Mouse (Mus musculus): ENCODE measurements around the gene Orai1. TPM values are rescaled to one million over a fixed set of nuclear protein-coding genes. Genes with fewer than 3 reads are reported as not detected.
A peak's percentile ranks its signal among the peaks of the same experiment; 100 is the strongest.
"Not testable (repeated sequence)": the region's sequence is repeated elsewhere in the genome, so short reads cannot be mapped to it uniquely, and the experiment has no call there.

The Orai1 gene
- polyA plus RNA-seq, 1 experiment from 2014 or later: 14.3 TPM

GRCm38 (mm10) chr5:123061402-123061749, 46.5 kb downstream of the Orai1 start:
- H3K36me3 ChIP-seq; H3K4me3 ChIP-seq; H3K9ac ChIP-seq; H3K4me2 ChIP-seq; H3K27me3 ChIP-seq; H3K4me1 ChIP-seq (replicated peaks); ATAC-seq (ENCODE audit: low FRiP score, low read depth); H3K9me3 ChIP-seq; H3K27ac ChIP-seq (replicated peaks): not testable (repeated sequence)
- 76% methylated on average over 6 of the region's 6 CpGs for WGBS

- H3K4me2 ChIP-seq: no peak overlapping the region
- H3K27me3 ChIP-seq: no peaks in the 10 kb centered on the region
- 89% methylated on average over 3 of the region's 3 CpGs for WGBS
- H3K36me3 ChIP-seq: no peaks in the 10 kb centered on the region
- ATAC-seq (ENCODE audit: low FRiP score, low read depth): no peak
- H3K4me1 ChIP-seq (replicated peaks): 0 out of 2 replicates have a peak, but pooled peaks cover 3% of the 10 kb centered on the region
- no peak overlapping the region for H3K9ac ChIP-seq
- no peaks in the 10 kb centered on the region for H3K9me3 ChIP-seq
- no peak overlapping the region for H3K4me3 ChIP-seq
- H3K27ac ChIP-seq (replicated peaks): no peak overlapping the region
These were observed 48.3 kb downstream of the Orai1 start for GRCm38 (mm10) chr5:123063141-123063540.

- H3K4me1 ChIP-seq (replicated peaks): 0 out of 2 replicates have a peak, but pooled peaks cover 3% of the 10 kb centered on the region
- no peaks in the 10 kb centered on the region for H3K36me3 ChIP-seq
- no peak overlapping the region for H3K9ac ChIP-seq
- H3K27ac ChIP-seq (replicated peaks): no peak overlapping the region
- no peak overlapping the region for H3K4me2 ChIP-seq
- ATAC-seq (ENCODE audit: low FRiP score, low read depth): no peak
- no peaks in the 10 kb centered on the region for H3K9me3 ChIP-seq
- H3K27me3 ChIP-seq: no peaks in the 10 kb centered on the region
- WGBS: 31% methylated on average over 6 of the region's 6 CpGs
- H3K4me3 ChIP-seq: no peak overlapping the region
These were observed 49.3 kb downstream of the Orai1 start for GRCm38 (mm10) chr5:123064207-123064606.

- Histone ChIP-seq H3K9ac (no peak overlapping the region), H3K27me3 (no peaks in the 10 kb centered on the region), H3K27ac (replicated peaks) (no peak overlapping the region), H3K4me3 (no peak overlapping the region), H3K36me3 (no peaks in the 10 kb centered on the region), H3K4me1 (replicated peaks) (0 out of 2 replicates have a peak, but pooled peaks cover 3% of the 10 kb centered on the region), H3K4me2 (no peak overlapping the region), H3K9me3 (no peaks in the 10 kb centered on the region)
- 0 out of 2 replicates have a peak, but pooled peaks have one; percentile 45 for ATAC-seq (ENCODE audit: low FRiP score, low read depth)
- 26% methylated on average over 6 of the region's 6 CpGs for WGBS
These were observed 52.6 kb downstream of the Orai1 start for GRCm38 (mm10) chr5:123067395-123067995.

GRCm38 (mm10) chr5:123068115-123068514, 53.2 kb downstream of the Orai1 start, which contains the start of gene Tmem120b:
Gene Tmem120b, plus strand, starts transcription at chr5:123068415.
- Histone ChIP-seq H3K4me2 (no peak within 1 kb of the TSS), H3K27ac (replicated peaks) (no peak within 1 kb of the TSS), H3K27me3 (no peaks in the 10 kb centered on the region), H3K9ac (no peak within 1 kb of the TSS), H3K36me3 (no peaks in the 10 kb centered on the region), H3K4me3 (no peak within 1 kb of the TSS), H3K4me1 (replicated peaks) (0 out of 2 replicates have a peak, but pooled peaks cover 3% of the 10 kb centered on the region), H3K9me3 (no peaks in the 10 kb centered on the region)
- 89% methylated on average over 12 of the region's 12 CpGs for WGBS
- no peak for ATAC-seq (ENCODE audit: low FRiP score, low read depth)

- no peak for ATAC-seq (ENCODE audit: low FRiP score, low read depth)
- Histone ChIP-seq H3K27ac (replicated peaks) (no peak overlapping the region), H3K27me3 (no peaks in the 10 kb centered on the region), H3K9me3 (no peaks in the 10 kb centered on the region), H3K9ac (no peak overlapping the region), H3K4me2 (no peak overlapping the region), H3K4me3 (no peak overlapping the region), H3K4me1 (replicated peaks) (0 out of 2 replicates have a peak, but pooled peaks cover 3% of the 10 kb centered on the region), H3K36me3 (no peaks in the 10 kb centered on the region)
- WGBS: 98% methylated on average over 2 of the region's 2 CpGs
These were observed 53.8 kb downstream of the Orai1 start for GRCm38 (mm10) chr5:123068714-123069113.

- peak overlapping the region; percentile 93 for H3K4me2 ChIP-seq
- peak overlapping the region; percentile 80 for H3K4me3 ChIP-seq
- no peaks in the 10 kb centered on the region for H3K27me3 ChIP-seq
- WGBS: 8% methylated on average over 44 of the region's 45 CpGs
- peak overlapping the region; percentile 83 for H3K9ac ChIP-seq
- no peaks in the 10 kb centered on the region for H3K9me3 ChIP-seq
- peak; percentile 95 for ATAC-seq (ENCODE audit: low FRiP score, low read depth)
- H3K4me1 ChIP-seq (replicated peaks): peaks cover 33% of the 10 kb centered on the region
- H3K27ac ChIP-seq (replicated peaks): peak overlapping the region; percentile 77
- no peaks in the 10 kb centered on the region for H3K36me3 ChIP-seq
These were observed 60.9 kb downstream of the Orai1 start for GRCm38 (mm10) chr5:123075576-123076418.

GRCm38 (mm10) chr5:123076419-123077281, 61.8 kb downstream of the Orai1 start:
- peak overlapping the region; percentile 80 for H3K4me3 ChIP-seq
- peaks cover 33% of the 10 kb centered on the region for H3K4me1 ChIP-seq (replicated peaks)
- no peaks in the 10 kb centered on the region for H3K9me3 ChIP-seq
- 4% methylated on average over 35 of the region's 35 CpGs for WGBS
- H3K27ac ChIP-seq (replicated peaks): peak overlapping the region; percentile 77
- H3K27me3 ChIP-seq: no peaks in the 10 kb centered on the region
- peak overlapping the region; percentile 93 for H3K4me2 ChIP-seq
- H3K36me3 ChIP-seq: no peaks in the 10 kb centered on the region
- ATAC-seq (ENCODE audit: low FRiP score, low read depth): peak; percentile 93
- peak overlapping the region; percentile 83 for H3K9ac ChIP-seq

GRCm38 (mm10) chr5:123079568-123079967, 64.7 kb downstream of the Orai1 start:
- ATAC-seq (ENCODE audit: low FRiP score, low read depth): no peak
- no peak overlapping the region for H3K27ac ChIP-seq (replicated peaks)
- 96% methylated on average over 1 of the region's 1 CpGs for WGBS
- no peak overlapping the region for H3K4me2 ChIP-seq
- H3K27me3 ChIP-seq: no peaks in the 10 kb centered on the region
- H3K9ac ChIP-seq: no peak overlapping the region
- no peaks in the 10 kb centered on the region for H3K9me3 ChIP-seq
- no peaks in the 10 kb centered on the region for H3K36me3 ChIP-seq
- peaks cover 33% of the 10 kb centered on the region for H3K4me1 ChIP-seq (replicated peaks)
- no peak overlapping the region for H3K4me3 ChIP-seq

GRCm38 (mm10) chr5:123080041-123080440, 65.2 kb downstream of the Orai1 start:
- Histone ChIP-seq H3K27ac (replicated peaks) (no peak overlapping the region), H3K9ac (no peak overlapping the region), H3K4me3 (no peak overlapping the region), H3K4me1 (replicated peaks) (peaks cover 32% of the 10 kb centered on the region), H3K27me3 (no peaks in the 10 kb centered on the region), H3K9me3 (no peaks in the 10 kb centered on the region), H3K4me2 (no peak overlapping the region), H3K36me3 (no peaks in the 10 kb centered on the region)
- WGBS: 86% methylated on average over 8 of the region's 8 CpGs
- ATAC-seq (ENCODE audit: low FRiP score, low read depth): no peak

All from hindbrain, embryonic 15.5 days (tissue).